Mouse (Mus musculus) forebrain, embryonic 13.5 days (tissue): ENCODE data around the gene Fut1. TPM values are rescaled to one million over a fixed set of nuclear protein-coding genes. Genes with fewer than 3 reads are reported as not detected.
"Not testable (repeated sequence)": the region's sequence is repeated elsewhere in the genome, so short reads cannot be mapped to it uniquely, and the experiment has no call there.

Source experiments
- ATAC-seq: fragments of 200-750 bp; cut with Nextera tagmentation; 2 replicates; pipeline ENCODE4 v1.8.0; 2017
- H3K27ac ChIP-seq: fragments of 300-500 bp; sonication (generic); 2 replicates; pipeline ENCODE4 v1.5.1; 2015; ENCODE audit warnings: inconsistent platforms, mild to moderate bottlenecking, moderate library complexity
- H3K27me3 ChIP-seq: fragments of 300-500 bp; sonication (generic); 2 replicates; pipeline ENCODE4 v1.6.1; 2015; ENCODE audit warnings: mild to moderate bottlenecking, inconsistent platforms
- H3K36me3 ChIP-seq: fragments of 300-500 bp; sonication (generic); 2 replicates; pipeline ENCODE4 v1.6.1; 2015; ENCODE audit warnings: mild to moderate bottlenecking, inconsistent platforms; ENCODE audit not compliant: poor library complexity, severe bottlenecking
- H3K4me1 ChIP-seq: fragments of 300-500 bp; sonication (generic); 2 replicates; pipeline ENCODE4 v1.6.1; 2015; ENCODE audit warnings: inconsistent platforms
- H3K4me2 ChIP-seq: fragments of 300-500 bp; sonication (generic); 2 replicates; pipeline ENCODE4 v1.6.1; 2015; ENCODE audit warnings: inconsistent platforms, mild to moderate bottlenecking, moderate library complexity
- H3K4me3 ChIP-seq: fragments of 300-500 bp; sonication (generic); 2 replicates; pipeline ENCODE4 v1.5.1; 2015; ENCODE audit warnings: mild to moderate bottlenecking, inconsistent platforms
- H3K9ac ChIP-seq: fragments of 300-500 bp; sonication (generic); 2 replicates; pipeline ENCODE4 v1.6.1; 2015; ENCODE audit warnings: mild to moderate bottlenecking, inconsistent platforms
- H3K9me3 ChIP-seq: fragments of 300-500 bp; sonication (generic); replicated peaks from 2 replicates; pipeline ENCODE4 v1.6.1; 2016; ENCODE audit warnings: inconsistent platforms
- WGBS: fragments of 180-500 bp; shearing (Covaris S2); methylation state at CpG from one replicate; pipeline ENCODE4 v1.1.7; 2015; 5-methylcytosine and 5-hydroxymethylcytosine counted together
- polyA plus RNA-seq: library from polyadenylated mRNA; unstranded; fragments of >200 nt; fragmentation: Nextera tagmentation; extraction: Ambion mirVana; gene quantifications from 2 replicates; pipeline ENCODE4 v1.2.1, GENCODE M21; 2015

Gene Fut1
- polyA plus RNA-seq, 1 experiment from 2014 or later, result not detected

DNA sequence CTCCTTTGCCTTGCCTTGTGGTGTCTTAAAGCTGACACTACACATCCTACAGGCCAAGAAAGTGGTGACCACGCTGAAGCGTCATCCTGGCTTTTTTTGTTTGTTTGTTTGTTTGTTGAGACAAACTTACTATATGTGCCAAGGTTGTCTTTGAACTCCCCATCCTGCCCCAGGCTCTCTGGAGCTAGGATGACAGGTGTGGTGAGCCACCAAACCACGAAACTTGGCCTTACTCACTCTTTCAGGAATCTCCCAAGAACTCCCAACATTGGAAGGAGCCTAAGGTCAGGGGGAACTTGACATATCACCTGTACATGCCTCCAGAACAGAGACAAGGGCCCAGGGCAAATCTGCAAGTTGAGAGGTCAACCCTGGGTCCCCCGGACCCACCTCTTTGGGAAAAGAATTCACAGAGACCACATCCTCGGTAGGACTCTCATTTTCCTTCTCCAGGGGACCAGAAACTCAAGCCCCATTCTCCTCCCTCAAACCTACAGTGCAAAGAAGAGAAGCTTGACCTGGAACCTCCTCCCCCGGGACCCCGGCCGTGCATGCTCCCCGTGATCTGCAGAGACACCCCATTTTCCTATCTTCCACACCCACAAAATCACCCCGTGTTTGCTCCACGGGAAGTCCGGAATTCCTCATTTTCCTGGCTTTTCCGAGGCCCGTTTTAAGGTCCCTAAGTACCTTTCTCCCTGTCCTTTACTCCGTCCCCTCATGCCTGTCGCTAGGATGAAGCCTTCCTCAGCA lies 25.6 kb downstream of the Fut1 start:
- peak overlapping the region; percentile 86 for H3K27ac ChIP-seq

DNA sequence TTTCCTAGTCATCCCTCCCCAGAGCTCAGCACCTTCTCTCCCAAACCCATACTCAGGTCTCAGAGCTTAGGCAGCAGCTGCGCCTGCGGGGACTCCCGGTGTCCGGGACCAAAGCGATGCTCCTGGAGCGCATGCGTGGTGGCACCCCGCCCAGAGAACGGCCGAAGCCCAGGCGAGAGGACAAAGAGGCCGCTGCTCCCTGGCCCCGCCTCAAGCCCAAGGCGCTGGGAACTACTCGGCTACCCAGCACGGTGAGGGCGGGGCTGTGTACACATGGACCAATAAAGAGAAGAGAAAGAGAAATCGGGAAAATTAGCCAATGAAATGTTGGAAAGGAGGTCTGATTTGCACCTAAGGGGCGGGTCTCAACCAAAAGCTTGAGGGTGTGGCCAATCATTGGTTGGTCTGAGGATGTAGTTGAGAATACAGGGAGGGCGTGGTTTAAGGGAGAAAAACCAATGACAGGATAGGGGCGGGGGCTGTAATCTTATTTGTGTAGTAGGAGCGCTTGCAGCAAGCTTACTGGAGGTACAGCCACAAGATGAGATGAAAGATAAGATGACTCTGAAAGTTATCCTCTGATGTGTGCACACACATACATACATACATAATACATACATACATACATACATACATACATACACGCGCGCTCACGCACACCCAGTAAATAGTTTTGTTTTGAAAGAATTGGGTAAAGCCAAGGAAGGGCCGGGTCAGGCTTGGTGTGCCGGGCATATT lies 26.5 kb downstream of the Fut1 start:
- H3K9me3 ChIP-seq, result no peaks in the 10 kb centered on the region
- no peaks in the 10 kb centered on the region for H3K36me3 ChIP-seq
- under 1% methylated on average over 28 of the region's 28 CpGs for WGBS
- peak; percentile 92 for ATAC-seq
- peak overlapping the region; percentile 86 for H3K27ac ChIP-seq
- 0 out of 2 replicates have a peak, but pooled peaks cover 7% of the 10 kb centered on the region for H3K27me3 ChIP-seq
- peak overlapping the region; percentile 87 for H3K4me2 ChIP-seq
- H3K9ac ChIP-seq, result peak overlapping the region; percentile 81
- peaks cover 30% of the 10 kb centered on the region for H3K4me1 ChIP-seq
- peak overlapping the region; percentile 48 for H3K4me3 ChIP-seq

More for the DNA sequence above, 25.6 kb downstream of the Fut1 start:
- peak overlapping the region; percentile 48 for H3K4me3 ChIP-seq
- peaks cover 37% of the 10 kb centered on the region for H3K4me1 ChIP-seq
- H3K27me3 ChIP-seq, result 0 out of 2 replicates have a peak, but pooled peaks cover 6% of the 10 kb centered on the region
- H3K36me3 ChIP-seq, result no peaks in the 10 kb centered on the region
- peak overlapping the region; percentile 81 for H3K9ac ChIP-seq
- H3K4me2 ChIP-seq, result peak overlapping the region; percentile 87
- WGBS, result 32% methylated on average over 16 of the region's 16 CpGs
- no peaks in the 10 kb centered on the region for H3K9me3 ChIP-seq
- ATAC-seq, result no peak

DNA sequence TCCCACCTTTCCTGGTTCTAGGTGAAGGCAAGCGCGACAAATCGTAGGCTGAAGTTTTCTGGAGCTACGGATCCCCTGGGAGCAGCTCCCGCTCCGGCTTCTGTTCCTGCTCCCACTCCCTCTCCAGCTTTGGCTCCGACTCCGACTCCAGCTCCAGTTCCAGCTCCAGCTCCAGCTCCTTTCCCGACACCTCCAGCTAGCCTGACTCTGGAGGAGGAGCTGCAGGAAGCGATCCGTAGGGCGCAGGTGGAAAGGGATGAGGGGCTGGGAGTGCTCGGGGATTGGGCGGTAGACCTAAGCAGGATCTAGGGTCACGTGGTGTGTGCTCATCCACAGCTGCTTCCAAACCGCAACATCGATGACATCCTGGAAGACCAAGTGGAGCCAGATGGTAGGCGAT lies 27.1 kb downstream of the Fut1 start:
- 0 out of 2 replicates have a peak, but pooled peaks cover 7% of the 10 kb centered on the region for H3K27me3 ChIP-seq
- peak; percentile 39 for ATAC-seq
- H3K9me3 ChIP-seq, result no peaks in the 10 kb centered on the region
- peak overlapping the region; percentile 65 for H3K9ac ChIP-seq
- H3K4me1 ChIP-seq, result peaks cover 30% of the 10 kb centered on the region
- no peaks in the 10 kb centered on the region for H3K36me3 ChIP-seq
- peak overlapping the region; percentile 87 for H3K4me2 ChIP-seq
- H3K27ac ChIP-seq, result peak overlapping the region; percentile 86
- WGBS, result 1% methylated on average over 18 of the region's 18 CpGs
- peak overlapping the region; percentile 48 for H3K4me3 ChIP-seq

DNA sequence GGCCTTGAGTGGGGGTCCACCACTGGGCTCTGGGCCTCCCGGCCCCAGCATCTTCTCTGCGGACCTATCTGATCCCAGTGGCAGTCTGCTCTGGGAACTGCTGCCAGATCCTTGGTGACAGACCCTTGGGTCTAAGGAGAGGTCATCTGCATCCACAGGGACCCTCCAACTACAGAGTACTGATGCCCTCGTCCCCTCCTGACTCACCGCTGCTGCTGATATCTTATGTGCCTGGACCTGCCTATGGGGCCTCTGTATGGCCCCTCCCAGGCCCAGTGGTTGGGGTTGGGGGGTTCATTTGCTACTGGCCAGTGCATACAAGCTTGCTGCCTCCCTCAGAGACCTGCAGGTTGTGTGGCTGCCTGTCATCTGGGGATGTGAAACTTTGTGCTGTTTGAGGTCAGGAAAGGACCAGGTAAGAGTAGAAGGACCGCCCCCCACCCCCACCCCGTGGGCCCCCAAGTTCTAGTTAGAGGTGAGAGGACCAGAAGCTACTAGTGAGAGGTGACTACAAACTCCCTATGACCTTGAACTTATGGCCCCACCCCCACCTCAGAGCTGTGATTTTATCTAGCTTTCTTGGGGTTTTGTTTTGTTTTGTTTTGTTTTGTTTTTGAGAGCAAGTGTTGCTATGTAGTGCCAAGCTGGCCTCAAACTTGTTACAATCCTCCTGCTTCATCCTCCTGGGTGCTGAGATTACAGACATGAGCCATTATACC lies 27.9 kb downstream of the Fut1 start:
- Histone ChIP-seq H3K9ac (peak overlapping the region; percentile 65; the same call in 1 of the 2 replicates), H3K4me2 (peak overlapping the region; percentile 87), H3K27me3 (0 out of 2 replicates have a peak, but pooled peaks cover 7% of the 10 kb centered on the region), H3K9me3 (no peaks in the 10 kb centered on the region), H3K4me3 (peak overlapping the region; percentile 48; the same call in 1 of the 2 replicates), H3K4me1 (peaks cover 30% of the 10 kb centered on the region), H3K36me3 (no peaks in the 10 kb centered on the region), H3K27ac (peak overlapping the region; percentile 86)
- 71% methylated on average over 6 of the region's 6 CpGs for WGBS
- no peak for ATAC-seq

DNA sequence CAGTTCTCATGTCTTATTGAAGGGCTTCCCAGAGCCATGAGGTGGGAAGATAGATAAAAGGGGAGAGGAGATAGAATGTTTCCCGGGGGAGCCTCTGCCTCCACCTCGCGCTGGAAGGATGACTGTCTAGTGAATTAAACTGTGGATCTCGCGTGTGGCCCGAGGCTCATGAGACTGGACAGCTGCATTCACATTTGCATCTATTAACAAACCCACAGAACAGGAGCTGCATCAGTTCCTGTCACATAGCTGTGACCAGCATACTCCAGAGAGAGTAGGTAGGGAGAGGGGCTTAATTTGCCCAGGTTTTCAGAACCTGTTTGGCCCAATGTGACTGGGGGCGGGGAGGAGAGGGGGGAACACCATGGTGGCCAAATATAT lies 28.5 kb downstream of the Fut1 start:
- no peak overlapping the region for H3K4me2 ChIP-seq
- ATAC-seq, result no peak
- no peaks in the 10 kb centered on the region for H3K9me3 ChIP-seq
- no peaks in the 10 kb centered on the region for H3K36me3 ChIP-seq
- peaks cover 30% of the 10 kb centered on the region for H3K4me1 ChIP-seq
- H3K27ac ChIP-seq, result no peak overlapping the region
- no peak overlapping the region for H3K9ac ChIP-seq
- H3K4me3 ChIP-seq, result no peak overlapping the region
- WGBS, result 89% methylated on average over 7 of the region's 7 CpGs
- 0 out of 2 replicates have a peak, but pooled peaks cover 7% of the 10 kb centered on the region for H3K27me3 ChIP-seq

DNA sequence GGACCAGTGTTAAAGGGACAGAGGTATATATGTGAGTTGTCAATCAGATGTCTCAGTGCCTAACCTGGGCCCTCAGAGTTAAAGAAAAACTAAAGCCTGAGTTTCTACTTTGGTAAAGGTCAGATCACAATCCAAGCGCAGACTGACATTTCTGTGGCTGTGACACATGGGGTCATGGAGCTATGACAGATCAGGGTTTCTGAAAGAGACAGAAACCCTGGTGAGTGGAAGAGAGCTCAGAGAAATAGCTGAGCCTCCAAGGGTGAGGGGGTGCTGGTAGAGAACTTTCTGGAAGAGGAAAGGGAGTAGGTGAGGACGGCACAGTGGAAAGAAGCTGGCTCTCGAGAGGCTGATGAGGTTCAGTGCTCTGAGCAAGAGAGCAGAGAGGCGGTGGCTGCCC lies 29.6 kb downstream of the Fut1 start:
- Histone ChIP-seq H3K9ac (no peak overlapping the region), H3K27me3 (0 out of 2 replicates have a peak, but pooled peaks cover 7% of the 10 kb centered on the region), H3K4me1 (peaks cover 26% of the 10 kb centered on the region), H3K4me2 (no peak overlapping the region), H3K9me3 (no peaks in the 10 kb centered on the region), H3K4me3 (no peak overlapping the region), H3K27ac (no peak overlapping the region), H3K36me3 (no peaks in the 10 kb centered on the region)
- ATAC-seq, result no peak
- 82% methylated on average over 4 of the region's 4 CpGs for WGBS

DNA sequence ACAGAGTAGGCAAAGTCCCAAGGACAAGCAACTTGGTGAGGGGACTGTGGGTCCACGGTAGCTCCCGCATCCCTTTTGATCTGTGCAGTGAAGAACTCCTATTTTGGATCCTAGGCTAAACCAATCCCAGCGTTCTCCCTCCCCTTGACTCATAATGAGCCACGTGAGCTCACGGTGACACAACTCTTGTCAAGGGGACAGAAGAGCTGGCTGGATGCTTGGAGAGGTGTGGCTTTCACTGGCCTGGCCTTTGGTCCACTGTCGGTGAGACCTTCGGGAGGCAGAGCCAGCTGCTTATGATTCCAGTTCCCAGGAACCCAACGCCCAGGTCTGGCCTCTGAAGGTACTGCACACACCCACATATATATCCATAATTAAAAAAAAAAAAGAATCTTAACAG lies 32.3 kb downstream of the Fut1 start:
- no peak overlapping the region for H3K4me2 ChIP-seq
- no peak overlapping the region for H3K9ac ChIP-seq
- no peak overlapping the region for H3K4me3 ChIP-seq
- no peaks in the 10 kb centered on the region for H3K36me3 ChIP-seq
- no peak for ATAC-seq
- 83% methylated on average over 8 of the region's 8 CpGs for WGBS
- H3K27ac ChIP-seq, result no peak overlapping the region
- H3K27me3 ChIP-seq, result 0 out of 2 replicates have a peak, but pooled peaks cover 7% of the 10 kb centered on the region
- H3K9me3 ChIP-seq, result no peaks in the 10 kb centered on the region
- H3K4me1 ChIP-seq, result peaks cover 8% of the 10 kb centered on the region

DNA sequence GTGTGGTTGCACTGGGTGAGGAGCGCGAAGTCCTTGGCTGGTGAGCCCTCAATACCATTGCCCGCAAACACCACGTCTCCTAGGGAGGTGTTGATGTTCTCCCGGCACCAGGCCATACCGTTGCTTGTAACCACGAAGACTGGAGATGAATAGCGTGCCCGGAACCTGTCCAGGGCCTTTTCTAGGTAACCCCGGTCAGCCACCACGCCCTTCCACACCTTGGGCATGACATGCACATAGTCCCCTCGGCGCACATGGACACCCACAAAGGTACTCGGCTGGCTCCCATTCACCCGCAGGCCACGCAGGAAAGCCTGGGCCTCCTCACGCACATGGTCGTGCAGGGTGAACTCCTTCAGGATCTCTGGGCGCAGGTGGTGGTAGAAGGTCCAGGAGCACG lies 33.4 kb downstream of the Fut1 start:
- H3K9ac ChIP-seq, H3K4me1 ChIP-seq, H3K27ac ChIP-seq, H3K9me3 ChIP-seq, ATAC-seq, H3K36me3 ChIP-seq, H3K4me3 ChIP-seq, H3K4me2 ChIP-seq, H3K27me3 ChIP-seq: not testable (repeated sequence)
- WGBS, result 95% methylated on average over 20 of the region's 20 CpGs

DNA sequence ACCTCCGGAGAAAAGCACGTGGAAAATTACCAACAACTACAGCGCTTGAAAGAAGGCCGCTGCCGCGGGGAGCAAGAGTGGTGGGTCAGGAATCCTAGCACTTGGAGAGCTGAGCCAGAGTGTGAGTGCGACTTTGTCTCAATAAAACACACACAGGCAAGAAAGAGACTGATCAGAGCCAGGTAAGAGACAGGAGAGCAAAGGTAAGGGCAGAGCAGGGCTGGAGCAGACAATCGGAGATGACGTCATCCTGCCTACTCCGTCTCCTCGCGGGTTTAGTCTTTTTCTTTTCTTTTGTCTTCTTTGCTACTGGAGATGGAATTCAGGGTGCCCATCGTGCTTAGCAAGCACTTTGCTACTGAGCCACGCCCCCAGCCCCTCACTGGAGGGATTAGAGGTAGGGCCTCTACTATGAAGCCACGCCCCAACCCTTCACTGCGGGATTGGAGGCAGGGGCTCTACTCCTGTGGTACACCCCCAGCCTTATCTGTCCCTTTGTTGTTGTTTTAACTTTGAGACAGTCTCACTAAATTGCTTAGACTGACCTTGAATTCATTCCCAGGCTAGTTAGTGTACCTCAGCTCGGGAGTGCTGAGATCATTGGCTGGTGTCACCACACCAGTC lies 37.4 kb downstream of the Fut1 start:
- no peak overlapping the region for H3K4me3 ChIP-seq
- H3K9me3 ChIP-seq, result no peaks in the 10 kb centered on the region
- peaks cover 5% of the 10 kb centered on the region; the same call in 1 of the 2 replicates for H3K4me1 ChIP-seq
- no peak overlapping the region for H3K27ac ChIP-seq
- ATAC-seq, result peak; percentile 43; the same call in 1 of the 2 replicates
- H3K27me3 ChIP-seq, result no peaks in the 10 kb centered on the region
- peak overlapping the region; percentile 40 for H3K4me2 ChIP-seq
- H3K36me3 ChIP-seq, result no peaks in the 10 kb centered on the region
- WGBS, result 30% methylated on average over 17 of the region's 17 CpGs
- H3K9ac ChIP-seq, result no peak overlapping the region

DNA sequence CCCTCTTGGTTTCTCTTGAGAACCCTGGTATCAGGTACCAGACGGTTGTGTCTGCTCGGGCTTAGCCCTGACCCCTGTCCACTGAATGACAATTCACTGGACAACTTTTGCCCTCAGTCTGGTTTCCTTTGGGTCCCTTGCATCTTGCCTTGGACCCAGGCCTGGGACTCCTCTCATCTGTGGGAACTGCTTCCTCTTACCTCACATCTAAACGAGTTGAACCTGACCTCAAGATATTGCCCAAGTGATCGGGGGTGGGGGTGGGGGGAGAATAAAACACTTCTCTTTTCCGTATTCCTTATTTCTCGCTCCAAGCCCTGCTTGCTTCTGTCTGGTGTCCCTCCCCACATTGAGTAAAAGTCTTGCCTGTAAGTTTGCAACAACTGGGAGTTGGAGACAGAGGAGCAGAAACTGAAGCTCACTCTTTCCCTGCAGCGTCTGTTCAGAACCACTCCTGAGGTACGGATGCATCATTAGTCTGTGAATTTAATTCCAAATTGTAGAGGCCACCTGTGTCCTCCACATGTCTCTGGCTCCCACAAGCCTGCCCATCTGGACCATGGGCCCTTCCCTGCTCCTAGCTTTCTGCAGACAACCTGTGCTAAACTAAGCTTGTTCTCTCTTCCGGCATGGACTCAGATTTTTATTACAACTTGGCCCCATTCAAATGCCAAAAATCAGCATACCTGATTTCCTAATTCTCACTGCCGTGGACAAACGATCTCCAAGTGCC lies 43.8 kb downstream of the Fut1 start:
- no peak for ATAC-seq
- 83% methylated on average over 11 of the region's 11 CpGs for WGBS

DNA sequence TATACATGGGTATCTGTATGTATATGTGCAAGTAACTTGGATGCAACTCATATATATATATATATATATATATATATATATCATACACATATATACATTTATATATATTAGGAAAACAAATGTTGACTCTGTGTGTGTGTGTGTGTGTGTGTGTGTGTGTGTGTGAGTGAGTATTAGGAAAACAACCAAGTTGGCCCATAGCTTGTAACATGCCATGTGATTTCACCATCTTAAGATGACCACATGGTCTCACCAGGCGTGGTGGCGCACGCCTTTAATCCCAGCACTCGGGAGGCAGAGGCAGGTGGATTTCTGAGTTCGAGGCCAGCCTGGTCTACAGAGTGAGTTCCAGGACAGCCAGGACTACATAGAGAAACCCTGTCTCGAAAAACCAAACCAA lies 44.6 kb downstream of the Fut1 start:
- 90% methylated on average over 6 of the region's 6 CpGs for WGBS
- not testable (repeated sequence) for H3K4me3 ChIP-seq, H3K27me3 ChIP-seq, ATAC-seq, H3K36me3 ChIP-seq, H3K9me3 ChIP-seq, H3K4me1 ChIP-seq, H3K4me2 ChIP-seq, H3K27ac ChIP-seq, H3K9ac ChIP-seq

More for the DNA sequence above, 43.8 kb downstream of the Fut1 start:
- H3K4me2 ChIP-seq, result no peak overlapping the region
- no peak overlapping the region for H3K4me3 ChIP-seq
- H3K27me3 ChIP-seq, result no peaks in the 10 kb centered on the region
- H3K4me1 ChIP-seq, result no peaks in the 10 kb centered on the region
- no peaks in the 10 kb centered on the region for H3K36me3 ChIP-seq
- H3K9ac ChIP-seq, result no peak overlapping the region
- H3K9me3 ChIP-seq, result no peaks in the 10 kb centered on the region
- no peak overlapping the region for H3K27ac ChIP-seq
